Mouse (Mus musculus) liver, embryonic 14.5 days (tissue): ENCODE data around the gene Cyp2t4. TPM values are rescaled to one million over a fixed set of nuclear protein-coding genes. Genes with fewer than 3 reads are reported as not detected.
A peak's percentile ranks its signal among the peaks of the same experiment; 100 is the strongest.

Source experiments
- ATAC-seq: fragments of 200-750 bp; cut with Nextera tagmentation; 2 replicates; pipeline ENCODE4 v1.8.0; 2017; ENCODE audit warnings: moderate number of reproducible peaks, mild to moderate bottlenecking, moderate library complexity; ENCODE audit not compliant: insufficient read depth
- DNase-seq, 3 experiments: peaks; one replicate each; pipeline ENCODE4 v3.0.0-alpha.2; 2012 to 2013; ENCODE audit warnings: low read depth in 3 of 3, low spot score in 3 of 3
- H3K27ac ChIP-seq: fragments of 300-500 bp; sonication (generic); 2 replicates; pipeline ENCODE4 v1.5.1; 2014; ENCODE audit warnings: moderate library complexity, mild to moderate bottlenecking, control low read depth, inconsistent platforms
- H3K27me3 ChIP-seq: fragments of 300-500 bp; sonication (generic); 2 replicates; pipeline ENCODE4 v1.6.1; 2014; ENCODE audit warnings: mild to moderate bottlenecking, low read length, moderate library complexity; ENCODE audit not compliant: control insufficient read depth, insufficient read depth
- H3K36me3 ChIP-seq: fragments of 300-500 bp; sonication (generic); replicated peaks from 2 replicates; pipeline ENCODE4 v1.6.1; 2014; ENCODE audit warnings: low read depth; ENCODE audit not compliant: control insufficient read depth, insufficient read depth
- H3K4me1 ChIP-seq, 2 experiments: fragments of 200-500 bp in 1 of 2; fragments of 300-500 bp in 1 of 2; sonication (generic) in 1 of 2; replicated peaks; 2 replicates each; pipeline ENCODE4 v1.6.1; 2012 to 2014; ENCODE audit warnings: antibody characterized with exemption in 1 of 2, inconsistent platforms in 1 of 2, low read length in 1 of 2; ENCODE audit not compliant: control insufficient read depth in 2 of 2, insufficient read depth in 2 of 2
- H3K4me2 ChIP-seq: fragments of 300-500 bp; sonication (generic); 2 replicates; pipeline ENCODE4 v1.6.1; 2014; ENCODE audit warnings: low read depth, mild to moderate bottlenecking, control low read depth, moderate library complexity
- H3K4me3 ChIP-seq, 2 experiments: fragments of 200-500 bp in 1 of 2; fragments of 300-500 bp in 1 of 2; sonication (generic) in 1 of 2; 2 replicates each; pipeline ENCODE4 v1.5.1; 2012 to 2014; ENCODE audit warnings: low read depth in 2 of 2, low read length in 2 of 2, mild to moderate bottlenecking in 2 of 2, control low read depth in 1 of 2, inconsistent platforms in 1 of 2, moderate library complexity in 1 of 2; ENCODE audit not compliant: insufficient read depth in 1 of 2
- H3K9ac ChIP-seq: fragments of 300-500 bp; sonication (generic); replicated peaks from 2 replicates; pipeline ENCODE4 v1.6.1; 2014; ENCODE audit warnings: mild to moderate bottlenecking, control low read depth, moderate library complexity
- H3K9me3 ChIP-seq: fragments of 300-500 bp; sonication (generic); 2 replicates; pipeline ENCODE4 v1.6.1; 2016; ENCODE audit warnings: low read length, mixed read lengths; ENCODE audit not compliant: control insufficient read depth
- CTCF ChIP-seq: IDR thresholded peaks from 2 replicates; pipeline ENCODE4 v1.5.1; 2016; ENCODE audit warnings: antibody characterized with exemption, low read depth, control low read depth
- EP300 ChIP-seq: IDR thresholded peaks from 2 replicates; pipeline ENCODE4 v1.6.1; 2016; ENCODE audit warnings: antibody characterized with exemption, low read depth
- whole genome bisulfite sequencing: fragments of 180-500 bp; shearing (Covaris S2); extraction: QIAGEN DNeasy Blood & Tissue Kit; methylation state at CpG from one replicate; pipeline ENCODE4 v1.1.7; 2014; ENCODE audit not compliant: insufficient replicate concordance; 5-methylcytosine and 5-hydroxymethylcytosine counted together
- polyA plus RNA-seq, 2 experiments: library from polyadenylated mRNA; depleted of rRNA in 1 of 2; stranded (reverse) in 1 of 2; unstranded in 1 of 2; fragments of >200 nt; fragmentation: Nextera tagmentation in 1 of 2; extraction: Ambion mirVana in 1 of 2; gene quantifications; 2 replicates each; pipeline versions ENCODE4 v1.2.1 to v1.2.3; 2012 to 2014

Gene Cyp2t4
- polyA plus RNA-seq, 2 experiments, result not detected

DNA sequence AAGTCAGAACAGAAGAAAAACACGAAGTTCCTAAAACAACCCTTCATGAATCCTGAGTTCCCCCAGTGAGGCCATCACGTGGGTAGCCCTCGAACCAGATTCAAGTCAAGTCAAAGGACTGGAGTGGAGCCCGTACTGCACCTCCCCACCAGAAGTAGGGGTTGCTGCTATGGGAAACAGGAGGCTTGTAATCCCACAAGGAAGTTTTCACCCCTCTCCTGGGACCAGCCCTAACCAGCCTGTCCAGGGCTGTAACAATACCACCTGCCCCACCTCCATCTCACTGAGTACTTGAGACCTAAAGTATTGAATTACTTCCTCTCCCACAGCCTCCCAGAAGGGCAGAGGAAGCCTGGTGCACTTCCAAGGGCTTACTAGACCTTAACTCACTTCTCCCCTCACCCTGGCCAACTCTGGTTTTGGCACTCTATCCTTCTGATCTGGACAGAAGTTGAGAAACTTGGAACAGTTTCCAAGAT is 35.4 kb upstream of the Cyp2t4 start:
- DNase-seq, result no peak
- Histone ChIP-seq H3K4me2 (no peak overlapping the region), H3K4me3 (no peak overlapping the region), H3K36me3 (no peaks in the 10 kb centered on the region), H3K4me1 (no peaks in the 10 kb centered on the region), H3K27ac (no peak overlapping the region), H3K9ac (no peak overlapping the region), H3K9me3 (no peaks in the 10 kb centered on the region), H3K27me3 (no peaks in the 10 kb centered on the region)
- 37% methylated on average over 4 of the region's 4 CpGs for WGBS
- TF ChIP-seq EP300 (no peak), CTCF (no peak)
- no peak for ATAC-seq

GRCm38 (mm10) chr7:27119676-27120075 is 33.8 kb upstream of the Cyp2t4 start, which contains the start of gene Cyp2f2:
TSS of gene Cyp2f2 (plus strand) at chr7:27119909.
- no peak within 1 kb of the TSS for H3K9ac ChIP-seq
- H3K4me1 ChIP-seq, result no peaks in the 10 kb centered on the region
- no peak for TF ChIP-seq EP300
- no peak for TF ChIP-seq CTCF
- H3K27ac ChIP-seq, result no peak within 1 kb of the TSS
- H3K36me3 ChIP-seq, result no peaks in the 10 kb centered on the region
- H3K4me3 ChIP-seq, result no peak within 1 kb of the TSS
- ATAC-seq (no peak), DNase-seq (no peak)
- H3K4me2 ChIP-seq, result no peak within 1 kb of the TSS
- no peaks in the 10 kb centered on the region for H3K9me3 ChIP-seq
- no peaks in the 10 kb centered on the region for H3K27me3 ChIP-seq

GRCm38 (mm10) chr7:27124305-27124832 is 29.1 kb upstream of the Cyp2t4 start:
- no peaks in the 10 kb centered on the region for H3K27me3 ChIP-seq
- 44% methylated on average over 5 of the region's 5 CpGs for WGBS
- H3K4me1 ChIP-seq, result no peaks in the 10 kb centered on the region
- no peak overlapping the region for H3K9ac ChIP-seq
- H3K9me3 ChIP-seq, result no peaks in the 10 kb centered on the region
- no peak overlapping the region for H3K4me2 ChIP-seq
- H3K36me3 ChIP-seq, result no peaks in the 10 kb centered on the region
- H3K4me3 ChIP-seq, result no peak overlapping the region
- TF ChIP-seq CTCF (no peak), EP300 (no peak)
- no peak for ATAC-seq
- no peak overlapping the region for H3K27ac ChIP-seq
- DNase-seq, result no peak

DNA sequence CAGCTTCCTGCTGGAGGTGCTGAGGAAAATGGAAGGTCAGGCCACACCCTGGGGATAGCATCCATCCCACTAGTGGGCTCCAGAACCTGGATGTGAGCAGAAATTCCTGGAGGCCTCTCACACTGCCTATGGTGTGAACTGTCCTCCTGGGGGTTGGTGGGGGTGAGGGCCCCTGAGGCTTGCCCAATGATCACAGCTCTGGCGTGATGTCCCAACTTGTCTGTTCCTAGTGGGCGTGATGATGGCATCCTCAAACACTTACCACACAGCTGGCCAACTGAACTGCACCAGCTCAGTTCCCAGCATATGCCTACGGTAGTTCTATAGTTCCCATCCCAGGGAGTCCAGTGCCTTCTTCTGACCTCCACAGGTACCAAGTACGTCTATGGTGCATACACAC is 28.5 kb upstream of the Cyp2t4 start:
- Histone ChIP-seq H3K4me1 (no peaks in the 10 kb centered on the region), H3K27ac (no peak overlapping the region), H3K36me3 (no peaks in the 10 kb centered on the region), H3K9me3 (no peaks in the 10 kb centered on the region), H3K9ac (no peak overlapping the region), H3K4me3 (no peak overlapping the region), H3K4me2 (no peak overlapping the region), H3K27me3 (no peaks in the 10 kb centered on the region)
- DNase-seq (no peak), ATAC-seq (no peak)
- TF ChIP-seq EP300, result no peak
- TF ChIP-seq CTCF, result no peak
- 51% methylated on average over 4 of the region's 4 CpGs for WGBS

GRCm38 (mm10) chr7:27128162-27128561 is 25.4 kb upstream of the Cyp2t4 start:
- H3K36me3 ChIP-seq, result no peaks in the 10 kb centered on the region
- no peaks in the 10 kb centered on the region for H3K27me3 ChIP-seq
- H3K4me2 ChIP-seq, result no peak overlapping the region
- 31% methylated on average over 3 of the region's 3 CpGs for WGBS
- H3K27ac ChIP-seq, result no peak overlapping the region
- H3K4me1 ChIP-seq, result no peaks in the 10 kb centered on the region
- DNase-seq (no peak), ATAC-seq (no peak)
- H3K4me3 ChIP-seq, result no peak overlapping the region
- H3K9me3 ChIP-seq, result no peaks in the 10 kb centered on the region
- TF ChIP-seq CTCF (peak; percentile 63), EP300 (no peak)
- no peak overlapping the region for H3K9ac ChIP-seq
